Mouse (Mus musculus): ENCODE data around the gene Slc22a22. TPM values are rescaled to one million over a fixed set of nuclear protein-coding genes. Genes with fewer than 3 reads are reported as not detected.

Slc22a22 gene
- not detected in 2 replicates for total RNA-seq (2014; fragmentation: Nextera tagmentation)
- total RNA-seq (2017), result 0.16 and 0.23 TPM in 2 replicates
- not detected in 2 replicates for polyA plus RNA-seq (2012)

GRCm38 (mm10) chr15:57477525-57477924, at the start of gene Slc22a22:
TSS of gene Slc22a22 (minus strand) at chr15:57477625.
- ATAC-seq (ENCODE audit: extremely low read depth, insufficient number of reproducible peaks, low FRiP score, poor library complexity, severe bottlenecking) (no peak), DNase-seq (ENCODE audit: low spot score) (no peak)
- H3K4me1 ChIP-seq (ENCODE audit: insufficient read depth, low read depth, low read length), result no peaks in the 10 kb centered on the region
- H3K36me3 ChIP-seq (replicated peaks), result no peaks in the 10 kb centered on the region
- no peak within 1 kb of the TSS for H3K4me3 ChIP-seq (ENCODE audit: low read depth, low read length)
- TF ChIP-seq GATA2 (IDR thresholded peaks at IDR 0.05; ENCODE audit: borderline replicate concordance, low read depth, low read length) (no peak), TAL1 (conservative IDR thresholded peaks at IDR 0.05; ENCODE audit: low read depth, low read length) (no peak), CTCF (IDR thresholded peaks at IDR 0.05; ENCODE audit: low read depth, low read length) (no peak), GATA1 (IDR thresholded peaks at IDR 0.05; ENCODE audit: borderline replicate concordance, low read length) (no peak), POLR2AphosphoS5 (IDR thresholded peaks at IDR 0.05; ENCODE audit: insufficient replicate concordance, low read depth, low read length) (no peak)
- no peaks in the 10 kb centered on the region for H3K9me3 ChIP-seq (replicated peaks)
- H3K27me3 ChIP-seq (ENCODE audit: insufficient read depth, low read length), result no peaks in the 10 kb centered on the region

- ATAC-seq (ENCODE audit: extremely low read depth, insufficient number of reproducible peaks, low FRiP score, poor library complexity, severe bottlenecking) (no peak), DNase-seq (ENCODE audit: low spot score) (no peak)
- Histone ChIP-seq H3K9me3 (replicated peaks) (no peaks in the 10 kb centered on the region), H3K27me3 (ENCODE audit: insufficient read depth, low read length) (no peaks in the 10 kb centered on the region), H3K4me1 (ENCODE audit: insufficient read depth, low read depth, low read length) (no peaks in the 10 kb centered on the region), H3K36me3 (replicated peaks) (no peaks in the 10 kb centered on the region), H3K4me3 (ENCODE audit: low read depth, low read length) (no peak overlapping the region)
- TF ChIP-seq GATA2 (IDR thresholded peaks at IDR 0.05; ENCODE audit: borderline replicate concordance, low read depth, low read length) (no peak), GATA1 (IDR thresholded peaks at IDR 0.05; ENCODE audit: borderline replicate concordance, low read length) (no peak), POLR2AphosphoS5 (IDR thresholded peaks at IDR 0.05; ENCODE audit: insufficient replicate concordance, low read depth, low read length) (no peak), TAL1 (conservative IDR thresholded peaks at IDR 0.05; ENCODE audit: low read depth, low read length) (no peak), CTCF (IDR thresholded peaks at IDR 0.05; ENCODE audit: low read depth, low read length) (no peak)
These were observed 46.3 kb upstream of the Slc22a22 start for GRCm38 (mm10) chr15:57523510-57524298.

GRCm38 (mm10) chr15:57522160-57522559, 44.7 kb upstream of the Slc22a22 start:
- H3K9me3 ChIP-seq (replicated peaks), result no peaks in the 10 kb centered on the region
- H3K4me3 ChIP-seq (ENCODE audit: low read depth, low read length), result no peak overlapping the region
- no peaks in the 10 kb centered on the region for H3K27me3 ChIP-seq (ENCODE audit: insufficient read depth, low read length)
- H3K4me1 ChIP-seq (ENCODE audit: insufficient read depth, low read depth, low read length), result no peaks in the 10 kb centered on the region
- H3K36me3 ChIP-seq (replicated peaks), result no peaks in the 10 kb centered on the region
- no peak for DNase-seq (ENCODE audit: low spot score)
- ATAC-seq (ENCODE audit: extremely low read depth, insufficient number of reproducible peaks, low FRiP score, poor library complexity, severe bottlenecking), result no peak
- TF ChIP-seq CTCF (IDR thresholded peaks at IDR 0.05; ENCODE audit: low read depth, low read length) (no peak), GATA1 (IDR thresholded peaks at IDR 0.05; ENCODE audit: borderline replicate concordance, low read length) (no peak), TAL1 (conservative IDR thresholded peaks at IDR 0.05; ENCODE audit: low read depth, low read length) (no peak), GATA2 (IDR thresholded peaks at IDR 0.05; ENCODE audit: borderline replicate concordance, low read depth, low read length) (no peak), POLR2AphosphoS5 (IDR thresholded peaks at IDR 0.05; ENCODE audit: insufficient replicate concordance, low read depth, low read length) (no peak)

GRCm38 (mm10) chr15:57509185-57510172, 32.1 kb upstream of the Slc22a22 start:
- TF ChIP-seq POLR2AphosphoS5 (IDR thresholded peaks at IDR 0.05; ENCODE audit: insufficient replicate concordance, low read depth, low read length), result no peak
- TF ChIP-seq GATA2 (IDR thresholded peaks at IDR 0.05; ENCODE audit: borderline replicate concordance, low read depth, low read length), result no peak
- no peak for TF ChIP-seq TAL1 (conservative IDR thresholded peaks at IDR 0.05; ENCODE audit: low read depth, low read length)
- TF ChIP-seq GATA1 (IDR thresholded peaks at IDR 0.05; ENCODE audit: borderline replicate concordance, low read length), result no peak
- no peak for TF ChIP-seq CTCF (IDR thresholded peaks at IDR 0.05; ENCODE audit: low read depth, low read length)
- ATAC-seq (ENCODE audit: extremely low read depth, insufficient number of reproducible peaks, low FRiP score, poor library complexity, severe bottlenecking), result no peak; the same call in 1 of the 2 replicates
- Histone ChIP-seq H3K4me3 (ENCODE audit: low read depth, low read length) (no peak overlapping the region), H3K36me3 (replicated peaks) (no peaks in the 10 kb centered on the region), H3K27me3 (ENCODE audit: insufficient read depth, low read length) (no peaks in the 10 kb centered on the region; the same call in 1 of the 2 replicates), H3K9me3 (replicated peaks) (no peaks in the 10 kb centered on the region), H3K4me1 (ENCODE audit: insufficient read depth, low read depth, low read length) (no peaks in the 10 kb centered on the region)
- no peak for DNase-seq (ENCODE audit: low spot score)

GRCm38 (mm10) chr15:57508242-57509184, 31.1 kb upstream of the Slc22a22 start:
- no peaks in the 10 kb centered on the region for H3K4me1 ChIP-seq (ENCODE audit: insufficient read depth, low read depth, low read length)
- TF ChIP-seq POLR2AphosphoS5 (IDR thresholded peaks at IDR 0.05; ENCODE audit: insufficient replicate concordance, low read depth, low read length) (no peak), GATA1 (IDR thresholded peaks at IDR 0.05; ENCODE audit: borderline replicate concordance, low read length) (no peak), TAL1 (conservative IDR thresholded peaks at IDR 0.05; ENCODE audit: low read depth, low read length) (no peak), CTCF (IDR thresholded peaks at IDR 0.05; ENCODE audit: low read depth, low read length) (0 out of 2 replicates have a peak, but pooled peaks have one; percentile 16), GATA2 (IDR thresholded peaks at IDR 0.05; ENCODE audit: borderline replicate concordance, low read depth, low read length) (no peak)
- H3K4me3 ChIP-seq (ENCODE audit: low read depth, low read length), result no peak overlapping the region
- H3K36me3 ChIP-seq (replicated peaks), result no peaks in the 10 kb centered on the region
- no peak for ATAC-seq (ENCODE audit: extremely low read depth, insufficient number of reproducible peaks, low FRiP score, poor library complexity, severe bottlenecking)
- peak; percentile 13 for DNase-seq (ENCODE audit: low spot score)
- H3K9me3 ChIP-seq (replicated peaks), result no peaks in the 10 kb centered on the region
- no peaks in the 10 kb centered on the region; the same call in 1 of the 2 replicates for H3K27me3 ChIP-seq (ENCODE audit: insufficient read depth, low read length)

All from G1E (cell line).